Mouse (Mus musculus) erythroblast, adult 5-6 weeks (primary cell): ENCODE measurements around the gene Pbx2. TPM values are rescaled to one million over a fixed set of nuclear protein-coding genes. Genes with fewer than 3 reads are reported as not detected.

Experiments used
- ATAC-seq: replicated peaks from 2 replicates; pipeline ENCODE4 v1.8.0; 2016; ENCODE audit warnings: moderate number of reproducible peaks, mild to moderate bottlenecking, moderate TSS enrichment, inconsistent platforms; ENCODE audit not compliant: poor library complexity, low FRiP score, severe bottlenecking
- total RNA-seq, 2 experiments: library from RNA; stranded (forward) in 1 of 2; stranded (reverse) in 1 of 2; fragments of 150-400 nt in 1 of 2; fragments of 200-764, 138-1000 nt in 1 of 2; gene quantifications; 2 replicates each; pipeline versions ENCODE4 v1.2.3 to v1.2.4; 2015 to 2017; ENCODE audit warnings: low replicate concordance in 2 of 2

Gene Pbx2
- total RNA-seq, 2 experiments from 2014 or later = 5.5 to 10.4 TPM

- ATAC-seq = no peak
These were observed 6.6 kb downstream of the Pbx2 start, which contains the start of gene Ager for GRCm38 (mm10) chr17:34597566-34598095. Gene Ager, plus strand, starts transcription at chr17:34597862.

DNA sequence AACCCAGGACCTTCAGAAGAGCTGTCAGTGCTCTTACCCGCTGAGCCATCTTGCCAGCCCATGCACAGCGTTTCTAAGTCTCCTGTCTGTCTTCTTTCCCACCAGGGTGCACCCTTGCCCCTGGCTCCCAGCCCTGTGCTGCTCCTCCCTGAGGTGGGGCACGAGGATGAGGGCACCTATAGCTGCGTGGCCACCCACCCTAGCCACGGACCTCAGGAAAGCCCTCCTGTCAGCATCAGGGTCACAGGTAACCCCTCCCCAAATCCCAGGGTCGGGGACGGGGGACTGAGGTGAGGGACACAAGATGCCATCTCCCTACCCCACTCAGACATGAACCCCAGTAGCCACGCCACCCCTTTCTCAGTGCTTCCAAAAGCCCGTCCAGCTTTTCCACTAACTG, 8.8 kb downstream of the Pbx2 start:
- ATAC-seq = no peak

DNA sequence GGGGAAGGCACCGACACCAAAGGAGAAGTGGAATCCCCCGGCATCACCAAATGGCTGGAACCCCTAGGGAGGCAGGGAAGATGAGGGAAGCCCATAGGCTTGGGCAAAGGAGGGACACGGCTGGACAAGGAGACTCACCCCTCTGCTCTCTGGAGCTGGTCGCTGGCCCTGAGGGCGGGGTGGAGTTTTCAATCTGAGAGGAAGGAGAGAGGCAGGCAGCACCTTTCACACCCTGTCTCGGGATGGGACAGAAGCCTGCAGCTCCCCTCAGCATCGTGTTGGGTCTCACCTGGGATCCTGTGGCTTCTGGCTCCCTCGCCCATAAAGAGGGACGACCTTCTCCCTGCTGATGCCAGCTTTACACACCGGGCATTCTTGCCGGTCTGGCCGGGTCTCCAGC, 10.7 kb downstream of the Pbx2 start:
- no peak for ATAC-seq

GRCm38 (mm10) chr17:34603375-34604060, 12.5 kb downstream of the Pbx2 start, which contains the start of gene Rnf5:
Gene Rnf5, minus strand, starts transcription at chr17:34603690.
- ATAC-seq = peak; percentile 79

DNA sequence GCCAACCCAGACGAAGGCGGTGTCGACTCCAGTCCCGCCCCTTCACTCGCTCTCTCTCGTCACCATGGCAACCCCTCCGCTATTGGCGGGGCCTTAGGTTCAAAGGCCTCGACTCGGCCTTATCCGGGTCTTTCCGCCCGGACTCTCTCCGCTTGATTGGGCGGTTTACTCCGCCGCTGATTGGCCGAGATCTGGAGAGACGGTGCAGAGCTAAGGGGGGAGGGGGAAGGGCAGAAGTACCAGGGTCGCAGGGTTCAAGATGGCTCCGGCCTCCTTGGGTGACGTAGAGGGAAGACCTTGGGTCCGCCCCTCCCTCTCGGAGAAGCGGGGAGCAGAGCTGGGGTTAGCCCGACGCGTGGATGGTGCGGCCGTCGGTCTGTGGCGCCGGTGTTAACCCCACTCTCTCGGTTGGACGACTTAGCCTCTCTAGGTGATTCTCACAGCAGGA, 13.0 kb downstream of the Pbx2 start, which contains the start of gene Agpat1:
Gene Agpat1 (plus strand): TSS at position 202 of the 448 bp plus-strand sequence.
- peak; percentile 55; the same call in 1 of the 2 replicates for ATAC-seq

DNA sequence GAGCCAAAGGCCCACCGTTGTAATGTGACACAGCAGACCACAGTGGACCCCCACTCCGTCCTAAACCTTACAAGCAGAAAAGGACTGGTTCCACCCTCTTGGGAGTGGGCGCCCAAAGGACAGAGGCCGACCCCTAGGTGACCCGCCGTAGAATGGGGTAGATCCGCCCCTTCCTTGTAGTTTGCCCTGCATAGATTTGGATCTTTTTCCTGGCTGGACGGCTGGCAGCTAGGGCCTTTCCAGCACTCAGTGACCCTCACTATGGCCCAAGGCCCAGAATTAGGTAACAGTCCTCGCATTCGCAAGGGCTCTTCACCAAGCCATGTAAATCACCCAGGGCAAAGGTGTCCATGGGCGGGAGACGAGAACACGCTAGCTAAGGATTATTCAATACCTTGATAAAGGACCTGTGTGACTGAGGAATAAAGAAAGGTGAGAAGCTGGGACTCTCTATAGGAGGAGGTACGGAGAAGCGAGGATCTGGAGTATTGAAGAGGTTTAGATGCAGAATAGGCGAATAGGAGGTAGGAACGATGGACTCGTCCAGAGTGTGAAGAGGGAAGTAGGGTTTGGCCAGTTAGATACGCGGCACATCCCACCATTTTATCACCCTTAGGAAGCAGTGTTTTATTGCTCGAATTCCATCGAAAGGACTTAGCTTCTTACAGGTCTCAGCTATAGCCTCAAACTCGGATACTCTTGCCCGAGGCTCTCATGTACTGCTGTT, 13.6 kb downstream of the Pbx2 start:
- no peak for ATAC-seq

DNA sequence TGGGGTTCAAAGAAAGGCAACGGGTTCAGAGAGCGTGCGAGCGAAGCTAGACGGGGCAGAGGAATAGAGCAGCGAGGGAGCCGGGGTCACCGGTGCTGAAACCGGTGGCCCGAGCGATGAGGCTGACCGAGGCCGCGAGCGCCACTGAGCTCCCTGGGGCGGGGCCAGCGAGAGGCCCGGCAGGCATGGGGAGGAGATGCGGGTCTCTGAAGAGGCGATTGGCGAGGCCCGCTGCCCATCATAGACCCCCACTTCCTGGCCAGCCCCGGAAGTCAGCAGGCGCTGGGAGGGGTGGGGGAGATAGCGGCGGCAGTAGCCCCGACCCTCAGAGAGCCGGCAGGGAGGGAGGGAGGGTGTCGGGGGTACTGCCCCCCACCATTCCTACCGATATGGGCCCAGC, 14.5 kb downstream of the Pbx2 start:
- ATAC-seq = peak; percentile 50

DNA sequence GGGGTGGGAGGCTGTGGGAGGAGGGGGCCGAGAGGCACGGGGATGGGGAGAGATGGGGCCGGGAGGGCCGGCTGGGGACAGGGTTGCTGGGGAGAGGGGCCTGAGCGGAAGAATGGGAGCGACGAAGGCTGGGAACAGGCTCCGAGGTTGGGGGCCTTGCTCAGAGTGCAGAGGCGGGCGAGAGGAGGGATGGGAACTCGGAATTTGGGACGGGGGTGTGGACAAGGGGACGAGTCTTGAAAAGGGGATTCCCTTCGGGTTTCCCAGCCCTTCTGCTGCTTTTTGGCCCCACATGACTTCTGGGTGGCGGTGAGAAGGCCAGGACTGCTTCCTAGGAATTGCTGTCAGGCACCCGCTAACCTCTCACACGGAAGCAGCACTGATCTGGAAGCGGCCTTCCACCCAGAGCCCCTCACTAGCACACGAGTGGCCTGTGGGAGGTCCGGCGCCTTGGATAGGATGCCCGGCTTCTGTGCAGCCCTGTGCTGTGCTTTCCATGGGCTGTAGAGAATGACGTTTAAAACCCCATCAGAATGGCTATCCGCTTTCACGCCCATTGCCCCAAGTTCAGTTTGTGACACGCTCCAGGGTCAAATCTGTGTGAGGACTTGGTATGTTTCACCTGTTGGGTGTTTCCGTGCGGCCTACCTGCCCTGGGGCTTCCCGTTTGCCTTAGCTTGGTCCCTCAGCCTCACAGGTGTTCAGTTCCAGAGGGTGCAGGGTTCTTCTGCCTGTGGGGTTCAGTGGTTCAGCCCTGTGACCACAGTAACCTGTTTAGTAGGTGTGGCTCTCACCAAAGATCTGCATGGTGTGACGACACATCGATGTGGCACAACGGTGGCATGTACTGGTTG, 15.3 kb downstream of the Pbx2 start:
- ATAC-seq = no peak

DNA sequence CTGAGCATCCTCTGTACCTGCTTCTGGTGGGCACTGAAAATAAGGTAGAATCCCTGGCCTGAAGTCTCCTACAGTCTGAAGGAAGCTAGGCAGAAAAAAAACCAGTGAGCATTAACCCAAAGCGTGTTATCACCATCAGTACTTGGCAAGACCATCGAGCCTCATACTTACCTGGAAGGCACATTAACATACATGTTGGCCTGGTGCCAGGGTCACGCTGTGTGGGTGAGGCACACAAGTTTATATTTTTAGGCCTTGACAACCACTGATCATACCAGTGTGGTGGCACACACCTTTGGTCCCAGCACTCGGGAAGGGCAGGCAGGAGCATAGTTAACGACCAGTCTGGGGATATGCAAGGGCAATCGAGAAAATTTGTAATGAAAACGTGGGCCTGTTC, 16.9 kb downstream of the Pbx2 start:
- no peak for ATAC-seq

GRCm38 (mm10) chr17:34611050-34611449, 20.0 kb downstream of the Pbx2 start:
- no peak for ATAC-seq

- no peak for ATAC-seq
These were observed 22.1 kb downstream of the Pbx2 start for GRCm38 (mm10) chr17:34613054-34613645.

DNA sequence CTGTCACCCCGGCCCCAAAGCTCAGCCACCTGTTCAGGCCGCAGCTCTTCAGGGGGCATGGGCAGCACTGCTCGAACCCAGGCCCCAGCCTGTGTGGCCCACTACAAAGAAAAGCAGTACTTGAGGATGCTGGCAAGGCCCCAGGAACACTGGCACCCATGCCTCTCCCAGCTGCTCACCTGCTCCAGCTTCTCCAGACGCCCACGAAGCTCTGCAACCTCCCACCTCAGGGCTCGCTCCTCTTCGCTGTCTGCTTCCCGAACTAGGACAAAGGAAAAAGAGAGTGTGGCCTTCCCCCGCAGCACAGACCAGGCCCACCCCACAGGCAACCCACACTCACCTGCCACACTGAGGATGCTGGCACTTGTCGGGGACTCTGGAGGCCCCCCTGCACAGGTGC, 22.8 kb downstream of the Pbx2 start:
- ATAC-seq = no peak

GRCm38 (mm10) chr17:34615871-34616270, 24.8 kb downstream of the Pbx2 start, which contains the start of gene Egfl8:
Gene Egfl8, minus strand, starts transcription at chr17:34615971.
- no peak for ATAC-seq

- ATAC-seq = peak; percentile 84
These were observed 27.9 kb downstream of the Pbx2 start for GRCm38 (mm10) chr17:34618999-34619398.

- ATAC-seq = no peak
These were observed 29.9 kb downstream of the Pbx2 start for GRCm38 (mm10) chr17:34621006-34621405.

GRCm38 (mm10) chr17:34623161-34623560, 32.1 kb downstream of the Pbx2 start:
- ATAC-seq = no peak

GRCm38 (mm10) chr17:34624981-34625380, 33.9 kb downstream of the Pbx2 start:
- ATAC-seq = no peak

- ATAC-seq = 0 out of 2 replicates have a peak, but pooled peaks have one; percentile 5
These were observed 35.2 kb downstream of the Pbx2 start for GRCm38 (mm10) chr17:34626062-34626772.

- ATAC-seq = peak; percentile 45
These were observed 35.7 kb downstream of the Pbx2 start for GRCm38 (mm10) chr17:34626773-34627092.
